Mouse (Mus musculus): Measurements from ENCODE around the gene Spg21. TPM values are rescaled to one million over a fixed set of nuclear protein-coding genes. Genes with fewer than 3 reads are reported as not detected.
A peak's percentile ranks its signal among the peaks of the same experiment; 100 is the strongest.

Gene Spg21
- polyA plus RNA-seq, 2 experiments, result 6.9 to 28.0 TPM

- no peaks in the 10 kb centered on the region for H3K9me3 ChIP-seq (ENCODE audit: control insufficient read depth, low read length)
- TF ChIP-seq EP300 (IDR thresholded peaks at IDR 0.05; ENCODE audit: low read depth), result no peak
- no peak for TF ChIP-seq CTCF (IDR thresholded peaks at IDR 0.05; ENCODE audit: low read depth)
- no peak for ATAC-seq (ENCODE audit: insufficient read depth)
Observed at GRCm38 (mm10) chr9:65491476-65491875, 30.7 kb downstream of the Spg21 start.

GRCm38 (mm10) chr9:65492351-65492750 is 31.6 kb downstream of the Spg21 start:
- no peak for ATAC-seq (ENCODE audit: insufficient read depth)
- 62% methylated on average over 2 of the region's 2 CpGs for WGBS (ENCODE audit: insufficient replicate concordance)
- DNase-seq (ENCODE audit: low read depth in 3 of 3, low spot score in 3 of 3), result no peak

More at GRCm38 (mm10) chr9:65491476-65491875, 30.7 kb downstream of the Spg21 start:
- Histone ChIP-seq H3K4me3 (ENCODE audit: insufficient read depth in 1 of 2, low read depth in 2 of 2, low read length in 2 of 2) (no peak overlapping the region), H3K9ac (replicated peaks) (no peak overlapping the region), H3K27ac (no peak overlapping the region), H3K4me2 (ENCODE audit: low read depth) (no peak overlapping the region), H3K27me3 (ENCODE audit: control insufficient read depth, insufficient read depth, low read length) (no peaks in the 10 kb centered on the region), H3K4me1 (replicated peaks; ENCODE audit: control insufficient read depth in 2 of 2, insufficient read depth in 2 of 2, low read length in 1 of 2) (0 out of 4 replicates have a peak, but pooled peaks cover 0 to 2% of the 10 kb centered on the region in 2 experiments), H3K36me3 (replicated peaks; ENCODE audit: control insufficient read depth, insufficient read depth, low read depth) (no peaks in the 10 kb centered on the region)
- WGBS (ENCODE audit: insufficient replicate concordance), result 59% methylated on average over 3 of the region's 3 CpGs
- DNase-seq (ENCODE audit: low read depth in 3 of 3, low spot score in 3 of 3), result no peak

GRCm38 (mm10) chr9:65492851-65493250 is 32.1 kb downstream of the Spg21 start:
- no peaks in the 10 kb centered on the region for H3K27me3 ChIP-seq (ENCODE audit: control insufficient read depth, insufficient read depth, low read length)
- H3K4me3 ChIP-seq (ENCODE audit: insufficient read depth in 1 of 2, low read depth in 2 of 2, low read length in 2 of 2), result no peak overlapping the region
- no peaks in the 10 kb centered on the region for H3K36me3 ChIP-seq (replicated peaks; ENCODE audit: control insufficient read depth, insufficient read depth, low read depth)
- H3K9me3 ChIP-seq (ENCODE audit: control insufficient read depth, low read length), result no peaks in the 10 kb centered on the region
- no peak overlapping the region for H3K4me2 ChIP-seq (ENCODE audit: low read depth)
- TF ChIP-seq EP300 (IDR thresholded peaks at IDR 0.05; ENCODE audit: low read depth) (no peak), CTCF (IDR thresholded peaks at IDR 0.05; ENCODE audit: low read depth) (no peak)
- H3K9ac ChIP-seq (replicated peaks), result no peak overlapping the region
- WGBS (ENCODE audit: insufficient replicate concordance), result 62% methylated on average over 4 of the region's 4 CpGs
- ATAC-seq (ENCODE audit: insufficient read depth), result no peak
- H3K4me1 ChIP-seq (replicated peaks; ENCODE audit: control insufficient read depth in 2 of 2, insufficient read depth in 2 of 2, low read length in 1 of 2), result 0 out of 4 replicates have a peak, but pooled peaks cover 0 to 3% of the 10 kb centered on the region in 2 experiments
- no peak for DNase-seq (ENCODE audit: low read depth in 3 of 3, low spot score in 3 of 3)
- no peak overlapping the region for H3K27ac ChIP-seq

More at GRCm38 (mm10) chr9:65492351-65492750, 31.6 kb downstream of the Spg21 start:
- Histone ChIP-seq H3K9ac (replicated peaks) (no peak overlapping the region), H3K4me3 (ENCODE audit: insufficient read depth in 1 of 2, low read depth in 2 of 2, low read length in 2 of 2) (no peak overlapping the region), H3K27me3 (ENCODE audit: control insufficient read depth, insufficient read depth, low read length) (no peaks in the 10 kb centered on the region), H3K4me2 (ENCODE audit: low read depth) (no peak overlapping the region), H3K4me1 (replicated peaks; ENCODE audit: control insufficient read depth in 2 of 2, insufficient read depth in 2 of 2, low read length in 1 of 2) (0 out of 4 replicates have a peak, but pooled peaks cover 0 to 3% of the 10 kb centered on the region in 2 experiments), H3K27ac (no peak overlapping the region), H3K36me3 (replicated peaks; ENCODE audit: control insufficient read depth, insufficient read depth, low read depth) (no peaks in the 10 kb centered on the region), H3K9me3 (ENCODE audit: control insufficient read depth, low read length) (no peaks in the 10 kb centered on the region)
- TF ChIP-seq EP300 (IDR thresholded peaks at IDR 0.05; ENCODE audit: low read depth) (no peak), CTCF (IDR thresholded peaks at IDR 0.05; ENCODE audit: low read depth) (no peak)

GRCm38 (mm10) chr9:65502146-65502545 is 41.4 kb downstream of the Spg21 start:
- ATAC-seq (ENCODE audit: insufficient read depth) (no peak), DNase-seq (ENCODE audit: low read depth in 3 of 3, low spot score in 3 of 3) (no peak)
- no peaks in the 10 kb centered on the region for H3K4me1 ChIP-seq (replicated peaks; ENCODE audit: control insufficient read depth in 2 of 2, insufficient read depth in 2 of 2, low read length in 1 of 2)
- H3K4me3 ChIP-seq (ENCODE audit: insufficient read depth in 1 of 2, low read depth in 2 of 2, low read length in 2 of 2), result no peak overlapping the region
- H3K27me3 ChIP-seq (ENCODE audit: control insufficient read depth, insufficient read depth, low read length), result no peaks in the 10 kb centered on the region; the same call in 1 of the 2 replicates
- no peak overlapping the region for H3K27ac ChIP-seq
- peak; percentile 60 for TF ChIP-seq CTCF (IDR thresholded peaks at IDR 0.05; ENCODE audit: low read depth)
- TF ChIP-seq EP300 (IDR thresholded peaks at IDR 0.05; ENCODE audit: low read depth), result no peak
- no peaks in the 10 kb centered on the region for H3K9me3 ChIP-seq (ENCODE audit: control insufficient read depth, low read length)
- WGBS (ENCODE audit: insufficient replicate concordance), result 40% methylated on average over 8 of the region's 8 CpGs
- H3K4me2 ChIP-seq (ENCODE audit: low read depth), result no peak overlapping the region
- H3K9ac ChIP-seq (replicated peaks), result no peak overlapping the region
- no peaks in the 10 kb centered on the region for H3K36me3 ChIP-seq (replicated peaks; ENCODE audit: control insufficient read depth, insufficient read depth, low read depth)

- Histone ChIP-seq H3K9ac (replicated peaks) (no peak overlapping the region), H3K4me3 (ENCODE audit: insufficient read depth in 1 of 2, low read depth in 2 of 2, low read length in 2 of 2) (no peak overlapping the region), H3K4me2 (ENCODE audit: low read depth) (no peak overlapping the region), H3K27me3 (ENCODE audit: control insufficient read depth, insufficient read depth, low read length) (no peaks in the 10 kb centered on the region; the same call in 1 of the 2 replicates), H3K27ac (no peak overlapping the region), H3K36me3 (replicated peaks; ENCODE audit: control insufficient read depth, insufficient read depth, low read depth) (no peaks in the 10 kb centered on the region), H3K9me3 (ENCODE audit: control insufficient read depth, low read length) (no peaks in the 10 kb centered on the region), H3K4me1 (replicated peaks; ENCODE audit: control insufficient read depth in 2 of 2, insufficient read depth in 2 of 2, low read length in 1 of 2) (no peaks in the 10 kb centered on the region)
- no peak for ATAC-seq (ENCODE audit: insufficient read depth)
- 74% methylated on average over 21 of the region's 21 CpGs for WGBS (ENCODE audit: insufficient replicate concordance)
- DNase-seq (ENCODE audit: low read depth in 3 of 3, low spot score in 3 of 3), result no peak
- TF ChIP-seq CTCF (IDR thresholded peaks at IDR 0.05; ENCODE audit: low read depth) (no peak), EP300 (IDR thresholded peaks at IDR 0.05; ENCODE audit: low read depth) (no peak)
Observed at GRCm38 (mm10) chr9:65502721-65503505, 42.2 kb downstream of the Spg21 start.

Data from liver, embryonic 14.5 days (tissue).